Mouse (Mus musculus): ENCODE data around the gene Deaf1.

- no peak for TF ChIP-seq POLR2A (IDR thresholded peaks at IDR 0.05; ENCODE audit: borderline replicate concordance, control insufficient read depth, low read depth, low read length)
- no peak for TF ChIP-seq CTCF (IDR thresholded peaks at IDR 0.05; ENCODE audit: control insufficient read depth, insufficient read depth, low read length)
Observed at GRCm38 (mm10) chr7:141264041-141264700, 63.3 kb downstream of the Deaf1 start.

Data from bone marrow, adult 2 months (tissue).